Mouse (Mus musculus) olfactory bulb, adult 2 months (tissue): ENCODE measurements at regions not wholly inside any gene's neighbourhood (a gene's known extent, or its start where the extent isn't known, plus 50 kb on each side); places are given as distances from the start of the nearest gene placed in this dataset.
A peak's percentile ranks its signal among the peaks of the same experiment; 100 is the strongest.

ENCODE experiments used
- H3K27ac ChIP-seq: fragments of 200-500 bp; 2 replicates; pipeline ENCODE4 v1.5.1; 2012; ENCODE audit warnings: low read depth, low read length; ENCODE audit not compliant: insufficient read depth
- H3K4me1 ChIP-seq: fragments of 200-500 bp; 2 replicates; pipeline ENCODE4 v1.6.1; 2012; ENCODE audit warnings: low read length; ENCODE audit not compliant: control insufficient read depth, insufficient read depth
- H3K4me3 ChIP-seq: fragments of 200-500 bp; 2 replicates; pipeline ENCODE4 v1.5.1; 2012; ENCODE audit warnings: mild to moderate bottlenecking, low read depth, low read length, moderate library complexity; ENCODE audit not compliant: insufficient read depth
- CTCF ChIP-seq: fragments of 200-500 bp; IDR thresholded peaks from 2 replicates; pipeline ENCODE4 v1.5.1; 2012; ENCODE audit warnings: low read depth, mild to moderate bottlenecking, low read length, moderate library complexity; ENCODE audit not compliant: insufficient read depth
- POLR2A ChIP-seq: fragments of 200-500 bp; IDR thresholded peaks from 2 replicates; pipeline ENCODE4 v1.6.1; 2012; ENCODE audit warnings: mild to moderate bottlenecking, low read depth, low read length, moderate library complexity; ENCODE audit not compliant: insufficient read depth
- WGBS: fragments of 180-500 bp; shearing (Covaris S2); methylation state at CpG from one replicate; pipeline ENCODE4 v1.1.7; 2018; 5-methylcytosine and 5-hydroxymethylcytosine counted together

GRCm38 (mm10) chr1:136759164-136759563 lies 134.5 kb downstream of the Zfp281 start:
- Histone ChIP-seq H3K4me3 (no peak overlapping the region), H3K4me1 (no peaks in the 10 kb centered on the region), H3K27ac (no peak overlapping the region)
- 78% methylated on average over 4 of the region's 4 CpGs for WGBS
- TF ChIP-seq CTCF (no peak), POLR2A (no peak)

- H3K4me1 ChIP-seq = no peaks in the 10 kb centered on the region
- WGBS = 64% methylated on average over 4 of the region's 4 CpGs
- no peak overlapping the region for H3K4me3 ChIP-seq
- TF ChIP-seq CTCF (no peak), POLR2A (no peak)
- H3K27ac ChIP-seq = no peak overlapping the region
Observed at GRCm38 (mm10) chr1:136761467-136761866, 136.8 kb downstream of the Zfp281 start.

GRCm38 (mm10) chr1:136768969-136769401 lies 144.3 kb downstream of the Zfp281 start:
- 9% methylated on average over 10 of the region's 10 CpGs for WGBS
- H3K4me1 ChIP-seq = 0 out of 2 replicates have a peak, but pooled peaks cover 2% of the 10 kb centered on the region
- no peak for TF ChIP-seq POLR2A
- TF ChIP-seq CTCF = no peak
- H3K4me3 ChIP-seq = no peak overlapping the region
- H3K27ac ChIP-seq = no peak overlapping the region

GRCm38 (mm10) chr1:136773743-136774142 lies 149.0 kb downstream of the Zfp281 start:
- Histone ChIP-seq H3K4me3 (no peak overlapping the region), H3K4me1 (0 out of 2 replicates have a peak, but pooled peaks cover 2% of the 10 kb centered on the region), H3K27ac (no peak overlapping the region)
- TF ChIP-seq POLR2A (no peak), CTCF (no peak)
- WGBS = 95% methylated on average over 6 of the region's 6 CpGs

- no peak for TF ChIP-seq POLR2A
- no peak for TF ChIP-seq CTCF
- Histone ChIP-seq H3K27ac (no peak overlapping the region), H3K4me3 (no peak overlapping the region), H3K4me1 (peaks cover 2% of the 10 kb centered on the region; the same call in 1 of the 2 replicates)
- WGBS = 76% methylated on average over 17 of the region's 17 CpGs
Observed at GRCm38 (mm10) chr1:136776211-136776610, 151.5 kb downstream of the Zfp281 start.

- WGBS = 78% methylated on average over 20 of the region's 20 CpGs
- H3K4me1 ChIP-seq = peaks cover 13% of the 10 kb centered on the region
Observed at GRCm38 (mm10) chr1:136777263-136777980, 152.7 kb downstream of the Zfp281 start.

GRCm38 (mm10) chr1:136779384-136779783 lies 154.7 kb downstream of the Zfp281 start:
- Histone ChIP-seq H3K4me1 (peaks cover 16% of the 10 kb centered on the region), H3K27ac (no peak overlapping the region), H3K4me3 (no peak overlapping the region)
- TF ChIP-seq CTCF (no peak), POLR2A (no peak)
- WGBS = 93% methylated on average over 8 of the region's 8 CpGs

More at GRCm38 (mm10) chr1:136777263-136777980, 152.7 kb downstream of the Zfp281 start:
- Histone ChIP-seq H3K4me3 (no peak overlapping the region), H3K27ac (no peak overlapping the region)
- TF ChIP-seq CTCF = no peak
- TF ChIP-seq POLR2A = no peak

GRCm38 (mm10) chr1:136781561-136782025 lies 156.9 kb downstream of the Zfp281 start:
- 0 out of 2 replicates have a peak, but pooled peaks have one; percentile 19 for TF ChIP-seq POLR2A
- TF ChIP-seq CTCF = no peak
- H3K4me1 ChIP-seq = peaks cover 16% of the 10 kb centered on the region
- 6% methylated on average over 18 of the region's 18 CpGs for WGBS

GRCm38 (mm10) chr1:136782261-136782660 lies 157.6 kb downstream of the Zfp281 start:
- no peak for TF ChIP-seq CTCF
- no peak for TF ChIP-seq POLR2A
- WGBS = 29% methylated on average over 10 of the region's 10 CpGs
- H3K4me1 ChIP-seq = peaks cover 16% of the 10 kb centered on the region
- no peak overlapping the region for H3K4me3 ChIP-seq
- H3K27ac ChIP-seq = no peak overlapping the region

More at GRCm38 (mm10) chr1:136781561-136782025, 156.9 kb downstream of the Zfp281 start:
- Histone ChIP-seq H3K27ac (peak overlapping the region; percentile 79; the same call in 1 of the 2 replicates), H3K4me3 (peak overlapping the region; percentile 32)

- TF ChIP-seq CTCF = no peak
- no peak for TF ChIP-seq POLR2A
- WGBS = 86% methylated on average over 9 of the region's 9 CpGs
Observed at GRCm38 (mm10) chr1:136784178-136784577, 159.5 kb downstream of the Zfp281 start.

More at GRCm38 (mm10) chr1:136784178-136784577, 159.5 kb downstream of the Zfp281 start:
- H3K27ac ChIP-seq = no peak overlapping the region
- no peak overlapping the region for H3K4me3 ChIP-seq
- peaks cover 16% of the 10 kb centered on the region for H3K4me1 ChIP-seq
